Mouse (Mus musculus): ENCODE data around the gene Helt. TPM values are rescaled to one million over a fixed set of nuclear protein-coding genes. Genes with fewer than 3 reads are reported as not detected.

The Helt gene
- total RNA-seq, 2 experiments from 2014 or later, result not detected

Other genes starting within 250 kb of the Helt start
- 10 to 100 TPM; 21.6 to 24.3 TPM for gene Cfap97, start 142.9 kb downstream of the Helt start, total RNA-seq (2021)
- 10 to 100 TPM; 44.1 to 45.8 TPM for gene Snx25, start 142.5 kb downstream of the Helt start, total RNA-seq (2021)
- 100 to 1,000 TPM; 582 to 631 TPM for gene Slc25a4, start 83.4 kb downstream of the Helt start, total RNA-seq (2021)
- gene Acsl1, start 176.4 kb upstream of the Helt start, total RNA-seq (2021), result 10 to 100 TPM; 45.7 to 48.2 TPM